Mouse (Mus musculus): ENCODE results near the gene Podn. TPM values are rescaled to one million over a fixed set of nuclear protein-coding genes. Genes with fewer than 3 reads are reported as not detected.

The Podn gene
- polyA plus RNA-seq, 1 experiment, result 5.2 TPM

DNA sequence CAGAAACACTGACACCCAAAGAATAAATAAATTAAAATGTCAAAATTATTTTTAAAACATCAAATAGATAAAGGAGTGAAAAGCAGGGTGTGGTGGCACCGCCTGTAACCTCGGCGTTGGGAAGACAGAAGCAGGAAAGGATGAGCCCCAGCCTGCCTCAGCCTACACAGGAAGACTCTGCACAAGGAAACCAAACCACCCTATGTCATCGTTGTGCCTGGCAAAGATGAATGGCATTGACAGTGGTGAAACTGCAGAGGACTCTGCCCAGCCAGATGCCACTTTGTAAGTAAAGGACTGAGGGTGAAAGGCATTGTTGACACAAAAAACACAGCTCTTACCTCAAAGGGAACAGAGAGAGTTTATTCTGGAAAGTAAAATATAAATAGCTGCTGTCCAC, 30.0 kb upstream of the Podn start:
- WGBS, result 65% methylated on average over 4 of the region's 4 CpGs
- Histone ChIP-seq H3K4me3 (replicated peaks; ENCODE audit: control insufficient read depth, low read depth, low read length) (no peak overlapping the region), H3K27ac (ENCODE audit: control insufficient read depth, insufficient read depth, low read depth, low read length, poor library complexity) (no peak overlapping the region), H3K4me1 (ENCODE audit: control insufficient read depth, insufficient read depth, low read length) (no peaks in the 10 kb centered on the region)
- no peak for TF ChIP-seq CTCF (IDR thresholded peaks at IDR 0.05; ENCODE audit: control insufficient read depth, insufficient read depth, low read length)
- no peak for TF ChIP-seq POLR2A (IDR thresholded peaks at IDR 0.05; ENCODE audit: borderline replicate concordance, control insufficient read depth, low read depth, low read length)

DNA sequence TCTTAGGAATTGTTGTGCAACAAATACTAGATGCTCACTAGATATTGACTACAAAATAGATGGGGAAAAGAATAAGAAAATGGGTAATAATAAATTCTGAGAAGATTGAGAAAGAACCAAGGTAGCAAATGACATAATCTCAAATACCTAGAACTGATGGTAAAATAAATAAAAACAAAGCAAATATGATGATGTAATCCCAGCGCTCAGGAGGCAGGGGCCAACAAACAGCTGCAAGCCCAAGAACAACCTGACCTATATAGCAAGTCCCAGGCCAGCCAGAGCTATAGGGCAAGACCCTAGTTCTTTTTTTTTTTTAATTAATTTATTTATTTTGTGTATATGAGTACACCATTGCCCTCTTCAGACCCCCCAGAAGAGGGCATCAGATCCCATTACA, 27.9 kb upstream of the Podn start:
- no peak overlapping the region for H3K4me3 ChIP-seq (replicated peaks; ENCODE audit: control insufficient read depth, low read depth, low read length)
- no peak overlapping the region for H3K27ac ChIP-seq (ENCODE audit: control insufficient read depth, insufficient read depth, low read depth, low read length, poor library complexity)
- H3K4me1 ChIP-seq (ENCODE audit: control insufficient read depth, insufficient read depth, low read length), result no peaks in the 10 kb centered on the region
- WGBS, result 86% methylated on average over 1 of the region's 1 CpGs
- TF ChIP-seq POLR2A (IDR thresholded peaks at IDR 0.05; ENCODE audit: borderline replicate concordance, control insufficient read depth, low read depth, low read length) (no peak), CTCF (IDR thresholded peaks at IDR 0.05; ENCODE audit: control insufficient read depth, insufficient read depth, low read length) (no peak)

DNA sequence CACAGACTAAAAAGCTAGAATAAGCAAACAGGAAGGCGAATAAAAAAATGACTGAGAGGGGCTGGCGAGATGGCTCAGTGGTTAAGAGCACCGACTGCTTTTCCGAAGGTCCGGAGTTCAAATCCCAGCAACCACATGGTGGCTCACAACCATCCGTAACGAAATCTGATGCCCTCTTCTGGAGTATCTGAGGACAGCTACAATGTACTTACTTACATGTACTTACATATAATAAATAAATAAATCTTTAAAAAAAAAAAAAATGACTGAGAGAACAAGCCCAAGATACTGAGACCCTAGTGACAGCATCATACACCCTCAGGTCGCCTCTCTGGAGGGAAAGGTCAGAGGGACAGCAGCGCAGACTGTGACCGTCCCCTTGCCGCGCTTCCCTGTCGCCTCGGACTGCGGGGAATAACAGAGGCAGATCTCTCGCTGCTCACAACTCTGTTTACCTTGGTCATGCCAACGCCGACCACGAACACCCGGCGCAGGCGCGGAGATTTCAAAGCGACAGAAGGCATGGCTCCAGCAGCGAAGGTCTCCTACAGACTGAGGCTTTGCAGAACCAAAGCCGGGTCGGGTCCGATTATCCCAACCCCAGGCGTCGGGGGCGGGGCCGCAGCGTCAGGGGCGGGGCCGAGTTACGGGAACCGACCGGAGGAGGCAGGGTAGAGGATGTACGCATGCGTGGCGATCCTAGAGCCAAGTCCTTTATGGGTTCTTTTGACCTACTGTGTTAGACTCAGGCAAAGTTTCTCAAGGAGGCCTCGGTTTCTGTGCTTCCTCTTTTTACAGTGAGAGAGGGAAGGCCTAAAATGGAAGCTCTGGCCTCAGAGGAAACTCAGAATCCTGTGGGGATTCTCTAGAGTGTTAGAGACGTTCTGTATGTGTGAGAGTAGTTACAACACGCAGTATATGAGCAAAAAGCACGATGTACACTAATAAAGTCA, 22.0 kb upstream of the Podn start:
- H3K4me3 ChIP-seq (replicated peaks; ENCODE audit: control insufficient read depth, low read depth, low read length), result peak overlapping the region; percentile 68
- no peaks in the 10 kb centered on the region for H3K4me1 ChIP-seq (ENCODE audit: control insufficient read depth, insufficient read depth, low read length)
- TF ChIP-seq POLR2A (IDR thresholded peaks at IDR 0.05; ENCODE audit: borderline replicate concordance, control insufficient read depth, low read depth, low read length) (no peak; the same call in 1 of the 2 replicates), CTCF (IDR thresholded peaks at IDR 0.05; ENCODE audit: control insufficient read depth, insufficient read depth, low read length) (no peak)
- peak overlapping the region; percentile 29 for H3K27ac ChIP-seq (ENCODE audit: control insufficient read depth, insufficient read depth, low read depth, low read length, poor library complexity)
- 7% methylated on average over 45 of the region's 45 CpGs for WGBS

DNA sequence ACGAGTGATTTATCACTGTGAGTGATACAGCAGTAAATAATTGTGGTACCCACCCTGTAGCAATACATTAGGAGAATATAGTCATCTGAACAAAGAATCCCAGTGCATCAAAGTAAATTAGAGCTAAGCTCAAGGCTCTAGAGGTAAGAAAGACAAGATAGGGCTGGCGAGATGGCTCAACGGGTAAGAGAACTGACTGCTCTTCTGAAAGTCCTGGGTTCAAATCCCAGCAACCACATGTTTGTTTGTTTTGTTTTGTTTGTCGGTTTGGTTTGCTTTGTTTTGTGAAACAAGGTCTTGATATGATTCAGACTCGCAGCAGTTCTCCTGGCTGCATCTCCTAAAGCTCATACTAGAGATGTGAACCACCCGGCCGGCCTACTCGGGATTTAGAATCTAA, 21.2 kb upstream of the Podn start:
- H3K4me3 ChIP-seq (replicated peaks; ENCODE audit: control insufficient read depth, low read depth, low read length), result no peak overlapping the region
- WGBS, result 79% methylated on average over 8 of the region's 8 CpGs

DNA sequence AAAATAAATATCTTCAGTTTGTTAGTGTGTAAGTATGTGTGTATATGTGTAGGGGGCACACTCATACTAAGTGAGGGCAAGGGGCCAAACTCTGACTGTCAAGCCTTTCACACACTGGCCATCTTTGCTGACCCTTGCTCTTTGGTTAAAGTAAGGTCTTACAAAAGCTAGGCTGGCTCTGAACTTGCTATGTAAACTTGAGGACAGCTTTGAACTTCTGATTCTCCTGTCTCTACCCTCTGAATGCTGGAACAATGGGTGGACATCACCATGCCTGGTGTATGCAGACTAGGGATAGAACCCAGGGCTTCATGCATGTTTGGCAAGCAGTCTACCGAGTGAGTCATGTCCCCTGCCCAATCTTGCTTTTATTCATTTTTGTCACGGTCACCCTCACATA, 20.2 kb upstream of the Podn start:
- H3K4me3 ChIP-seq (replicated peaks; ENCODE audit: control insufficient read depth, low read depth, low read length), result no peak overlapping the region
- WGBS, result 77% methylated on average over 2 of the region's 2 CpGs
- no peak overlapping the region for H3K27ac ChIP-seq (ENCODE audit: control insufficient read depth, insufficient read depth, low read depth, low read length, poor library complexity)
- TF ChIP-seq POLR2A (IDR thresholded peaks at IDR 0.05; ENCODE audit: borderline replicate concordance, control insufficient read depth, low read depth, low read length) (no peak), CTCF (IDR thresholded peaks at IDR 0.05; ENCODE audit: control insufficient read depth, insufficient read depth, low read length) (no peak)
- no peaks in the 10 kb centered on the region for H3K4me1 ChIP-seq (ENCODE audit: control insufficient read depth, insufficient read depth, low read length)

More for the DNA sequence above, 21.2 kb upstream of the Podn start:
- H3K27ac ChIP-seq (ENCODE audit: control insufficient read depth, insufficient read depth, low read depth, low read length, poor library complexity), result no peak overlapping the region
- no peaks in the 10 kb centered on the region for H3K4me1 ChIP-seq (ENCODE audit: control insufficient read depth, insufficient read depth, low read length)
- TF ChIP-seq CTCF (IDR thresholded peaks at IDR 0.05; ENCODE audit: control insufficient read depth, insufficient read depth, low read length) (no peak), POLR2A (IDR thresholded peaks at IDR 0.05; ENCODE audit: borderline replicate concordance, control insufficient read depth, low read depth, low read length) (no peak)

DNA sequence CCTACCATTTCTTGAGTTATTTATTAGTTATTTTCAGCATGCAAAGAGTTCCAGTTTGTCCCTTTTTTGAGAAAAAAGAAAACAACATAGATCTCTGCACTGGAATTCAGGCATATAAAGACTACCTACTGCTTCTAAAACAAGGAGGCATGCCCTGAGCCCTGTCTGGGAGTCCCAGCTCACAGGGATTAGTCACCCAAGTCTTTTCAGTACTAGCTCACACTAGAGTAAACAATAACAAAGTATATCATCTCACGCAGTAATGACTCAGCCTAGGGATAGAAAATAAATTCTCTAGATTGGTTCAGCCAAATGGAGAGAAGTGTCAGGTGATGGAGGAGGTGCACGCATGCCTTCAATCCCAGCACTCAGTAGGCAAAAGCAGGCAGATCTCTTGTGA, 14.5 kb upstream of the Podn start:
- H3K27ac ChIP-seq (ENCODE audit: control insufficient read depth, insufficient read depth, low read depth, low read length, poor library complexity), result no peak overlapping the region
- no peak overlapping the region for H3K4me3 ChIP-seq (replicated peaks; ENCODE audit: control insufficient read depth, low read depth, low read length)
- H3K4me1 ChIP-seq (ENCODE audit: control insufficient read depth, insufficient read depth, low read length), result no peaks in the 10 kb centered on the region; the same call in 1 of the 2 replicates
- WGBS, result 84% methylated on average over 2 of the region's 2 CpGs
- TF ChIP-seq POLR2A (IDR thresholded peaks at IDR 0.05; ENCODE audit: borderline replicate concordance, control insufficient read depth, low read depth, low read length) (no peak), CTCF (IDR thresholded peaks at IDR 0.05; ENCODE audit: control insufficient read depth, insufficient read depth, low read length) (no peak)

DNA sequence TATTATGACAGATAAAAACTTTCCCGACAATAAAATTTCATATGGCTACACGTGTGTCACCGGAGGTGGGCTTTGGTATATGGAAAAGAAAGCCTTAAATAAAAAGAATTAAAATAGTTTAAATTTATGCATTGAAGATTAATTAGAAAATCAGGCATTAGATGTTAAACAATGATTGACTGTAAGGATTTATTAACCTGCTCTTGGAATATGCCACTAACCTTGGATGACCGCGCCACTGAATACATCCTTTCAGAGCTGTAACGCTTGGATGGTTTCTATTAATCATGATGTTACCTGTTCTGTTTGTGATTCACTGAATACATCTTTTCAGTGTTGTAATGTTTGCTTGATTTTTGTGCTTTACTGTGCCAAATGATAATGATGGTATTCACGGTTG, 13.5 kb upstream of the Podn start:
- WGBS, result 87% methylated on average over 7 of the region's 7 CpGs
- Histone ChIP-seq H3K4me1 (ENCODE audit: control insufficient read depth, insufficient read depth, low read length) (no peaks in the 10 kb centered on the region; the same call in 1 of the 2 replicates), H3K4me3 (replicated peaks; ENCODE audit: control insufficient read depth, low read depth, low read length) (no peak overlapping the region), H3K27ac (ENCODE audit: control insufficient read depth, insufficient read depth, low read depth, low read length, poor library complexity) (no peak overlapping the region)
- TF ChIP-seq CTCF (IDR thresholded peaks at IDR 0.05; ENCODE audit: control insufficient read depth, insufficient read depth, low read length), result no peak
- no peak for TF ChIP-seq POLR2A (IDR thresholded peaks at IDR 0.05; ENCODE audit: borderline replicate concordance, control insufficient read depth, low read depth, low read length)

DNA sequence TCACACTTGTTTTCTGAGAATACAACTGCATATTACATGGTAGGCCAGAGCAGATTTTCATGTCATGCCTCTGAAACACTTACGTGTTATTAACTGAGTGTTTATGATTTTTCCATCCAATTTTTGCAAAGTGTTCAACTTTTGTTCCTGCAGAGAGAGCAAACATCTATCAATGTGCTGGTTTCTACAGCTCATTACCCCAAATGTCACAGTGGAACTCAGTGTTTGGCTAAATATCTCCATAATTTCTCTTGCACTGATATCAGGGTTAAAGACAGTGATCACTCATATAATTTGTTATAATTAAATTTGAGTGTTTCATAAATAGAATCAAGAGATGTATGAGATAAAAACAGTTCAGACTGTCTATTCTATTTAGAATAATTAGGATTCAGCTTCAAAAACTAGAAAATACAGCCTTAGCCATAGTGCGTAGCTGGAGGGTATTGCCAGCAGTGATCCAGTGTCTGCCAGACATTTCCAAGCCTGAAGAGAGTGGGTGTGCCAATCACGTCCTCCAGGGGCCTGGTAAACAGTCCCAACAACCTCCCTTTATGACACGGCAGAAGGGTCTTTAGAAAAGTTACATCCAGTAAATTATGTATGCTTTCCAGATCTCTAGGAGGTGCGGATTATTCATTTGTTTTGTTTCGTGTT, 3.4 kb downstream of the Podn start:
- 86% methylated on average over 6 of the region's 6 CpGs for WGBS
- TF ChIP-seq POLR2A (IDR thresholded peaks at IDR 0.05; ENCODE audit: borderline replicate concordance, control insufficient read depth, low read depth, low read length) (no peak), CTCF (IDR thresholded peaks at IDR 0.05; ENCODE audit: control insufficient read depth, insufficient read depth, low read length) (no peak)
- no peak overlapping the region for H3K27ac ChIP-seq (ENCODE audit: control insufficient read depth, insufficient read depth, low read depth, low read length, poor library complexity)
- H3K4me3 ChIP-seq (replicated peaks; ENCODE audit: control insufficient read depth, low read depth, low read length), result no peak overlapping the region
- no peaks in the 10 kb centered on the region for H3K4me1 ChIP-seq (ENCODE audit: control insufficient read depth, insufficient read depth, low read length)

All from bone marrow, adult 2 months (tissue).